Mouse (Mus musculus) lung, postnatal 14 days (tissue): Measurements from ENCODE around the gene Gale.
"Not testable (repeated sequence)": the region's sequence is repeated elsewhere in the genome, so short reads cannot be mapped to it uniquely, and the experiment has no call there.

ENCODE experiments used
- DNase-seq: peaks from one replicate; pipeline ENCODE4 v3.0.0; 2021

Gene Gale

GRCm38 (mm10) chr4:135971805-135972555 lies 8.5 kb downstream of the Gale start:
- no peak for DNase-seq

GRCm38 (mm10) chr4:135972556-135972906 lies 9.0 kb downstream of the Gale start, which contains the start of gene Lypla2:
TSS of gene Lypla2 (minus strand) at chr4:135972626.
- DNase-seq: peak; percentile 91

- DNase-seq: no peak
These were observed 9.6 kb downstream of the Gale start for GRCm38 (mm10) chr4:135972911-135973811.

- no peak for DNase-seq
These were observed 12.6 kb downstream of the Gale start for GRCm38 (mm10) chr4:135976146-135976545.

GRCm38 (mm10) chr4:135980223-135980622 lies 16.7 kb downstream of the Gale start:
- DNase-seq: not testable (repeated sequence)

GRCm38 (mm10) chr4:135981524-135982063 lies 18.1 kb downstream of the Gale start:
- no peak for DNase-seq

GRCm38 (mm10) chr4:135984556-135984955 lies 21.0 kb downstream of the Gale start:
- DNase-seq: no peak

- DNase-seq: no peak
These were observed 21.7 kb downstream of the Gale start for GRCm38 (mm10) chr4:135985193-135985592.

- DNase-seq: no peak
These were observed 22.2 kb downstream of the Gale start for GRCm38 (mm10) chr4:135985769-135986168.

GRCm38 (mm10) chr4:135986301-135986942 lies 22.9 kb downstream of the Gale start:
- DNase-seq: no peak

GRCm38 (mm10) chr4:135986943-135987710 lies 23.6 kb downstream of the Gale start, which contains the start of gene Pithd1:
TSS of gene Pithd1 (minus strand) at chr4:135987264.
- peak; percentile 91 for DNase-seq

- no peak for DNase-seq
These were observed 24.2 kb downstream of the Gale start for GRCm38 (mm10) chr4:135987714-135988113.

GRCm38 (mm10) chr4:135993941-135994340 lies 30.4 kb downstream of the Gale start:
- no peak for DNase-seq

- DNase-seq: no peak
These were observed 31.6 kb downstream of the Gale start for GRCm38 (mm10) chr4:135995118-135995517.

GRCm38 (mm10) chr4:136004107-136004675 lies 40.7 kb downstream of the Gale start:
- no peak for DNase-seq

GRCm38 (mm10) chr4:136004921-136005320 lies 41.4 kb downstream of the Gale start:
- no peak for DNase-seq

- DNase-seq: no peak
These were observed 43.3 kb downstream of the Gale start for GRCm38 (mm10) chr4:136006821-136007220.

GRCm38 (mm10) chr4:136008782-136009447 lies 45.4 kb downstream of the Gale start:
- DNase-seq: no peak

GRCm38 (mm10) chr4:136010586-136010985 lies 47.1 kb downstream of the Gale start:
- no peak for DNase-seq

GRCm38 (mm10) chr4:136016059-136016602 lies 52.6 kb downstream of the Gale start:
- no peak for DNase-seq
